Mouse (Mus musculus): ENCODE measurements around the gene Rora.

DNA sequence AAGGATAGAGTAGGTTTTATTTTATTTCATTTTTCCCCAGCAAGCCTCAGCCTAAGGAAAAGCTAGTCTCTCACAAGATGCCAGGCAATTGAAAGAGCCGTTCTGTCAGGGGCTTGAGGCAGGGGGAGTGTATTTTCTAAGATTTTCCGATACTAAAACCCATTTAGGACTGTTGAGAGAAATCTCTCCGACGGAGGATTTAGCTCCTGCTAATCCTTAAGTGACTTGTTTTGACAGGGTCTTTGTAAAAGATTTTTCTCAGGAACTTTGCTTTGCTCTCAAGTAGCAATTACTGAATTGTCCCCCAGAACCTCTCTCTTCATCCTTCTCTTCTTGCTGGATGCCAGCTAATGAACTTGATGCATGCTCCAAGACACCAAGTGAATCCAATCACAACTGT lies 323.3 kb downstream of the Rora start:
- TF ChIP-seq CTCF (conservative IDR thresholded peaks at IDR 0.05; ENCODE audit: low read length) (no peak), NANOG (IDR thresholded peaks at IDR 0.05; ENCODE audit: borderline replicate concordance, low read length) (no peak)

All from E14TG2a.4 (cell line).